Mouse (Mus musculus) granulocyte monocyte progenitor cell, adult 5-6 weeks (primary cell): Measurements from ENCODE around the gene Mymk. TPM values are rescaled to one million over a fixed set of nuclear protein-coding genes. Genes with fewer than 3 reads are reported as not detected.

ENCODE experiments used
- ATAC-seq: replicated peaks from 2 replicates; pipeline ENCODE4 v1.8.0; 2016; ENCODE audit warnings: mild to moderate bottlenecking, moderate TSS enrichment, inconsistent platforms; ENCODE audit not compliant: poor library complexity, severe bottlenecking
- total RNA-seq, 2 experiments: library from RNA; stranded (forward) in 1 of 2; stranded (reverse) in 1 of 2; fragments of 200-712, 200-1000 nt in 1 of 2; fragments of >200 nt in 1 of 2; fragmentation: Nextera tagmentation in 1 of 2; gene quantifications; 2 replicates each; pipeline ENCODE4 v1.2.3; 2014 to 2017

The Mymk gene
- total RNA-seq, 2 experiments from 2014 or later = not detected

- 0 out of 2 replicates have a peak, but pooled peaks have one; percentile 23 for ATAC-seq
Measured at GRCm38 (mm10) chr2:27039286-27039685, 32.7 kb downstream of the Mymk start.

DNA sequence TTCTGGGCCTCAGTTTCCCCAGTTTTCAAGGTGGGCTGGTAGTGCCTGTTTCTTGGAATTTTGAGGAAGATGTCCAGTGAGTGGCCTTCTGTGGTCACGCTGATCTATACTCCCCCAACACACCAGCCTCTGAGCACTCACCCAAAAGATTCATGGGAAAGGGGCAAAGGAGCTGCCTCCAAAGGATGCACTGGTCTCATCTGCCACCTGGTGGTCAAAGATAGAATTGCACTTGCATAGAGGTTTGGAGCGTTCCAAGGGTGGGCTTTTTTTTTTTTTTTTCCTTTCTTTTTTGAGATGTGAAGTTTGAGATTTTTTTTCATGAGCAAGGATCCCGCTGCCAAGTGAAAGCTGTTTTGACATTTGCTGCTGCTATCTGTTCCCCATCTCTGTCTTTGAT is 33.4 kb downstream of the Mymk start:
- ATAC-seq = peak; percentile 56

DNA sequence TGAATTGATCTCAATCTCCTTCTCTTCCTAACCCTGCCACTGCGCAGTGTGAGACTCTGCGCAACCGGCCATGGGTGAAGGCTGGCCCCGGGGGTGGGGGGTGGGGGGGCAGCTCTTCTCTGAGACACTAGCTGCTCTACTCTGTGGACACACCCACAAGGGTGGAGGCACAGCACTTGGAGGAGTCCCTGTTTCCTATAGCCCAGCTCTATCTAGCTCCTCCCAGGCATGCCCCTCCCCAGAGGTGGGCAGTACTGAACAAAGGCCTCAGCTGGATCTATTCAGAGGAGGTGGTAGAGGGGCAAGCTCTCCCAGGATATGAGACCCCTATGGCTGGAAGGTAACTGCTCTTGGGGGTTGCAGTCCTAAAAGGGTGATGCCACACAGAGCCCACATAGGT is 35.0 kb downstream of the Mymk start:
- ATAC-seq = no peak

DNA sequence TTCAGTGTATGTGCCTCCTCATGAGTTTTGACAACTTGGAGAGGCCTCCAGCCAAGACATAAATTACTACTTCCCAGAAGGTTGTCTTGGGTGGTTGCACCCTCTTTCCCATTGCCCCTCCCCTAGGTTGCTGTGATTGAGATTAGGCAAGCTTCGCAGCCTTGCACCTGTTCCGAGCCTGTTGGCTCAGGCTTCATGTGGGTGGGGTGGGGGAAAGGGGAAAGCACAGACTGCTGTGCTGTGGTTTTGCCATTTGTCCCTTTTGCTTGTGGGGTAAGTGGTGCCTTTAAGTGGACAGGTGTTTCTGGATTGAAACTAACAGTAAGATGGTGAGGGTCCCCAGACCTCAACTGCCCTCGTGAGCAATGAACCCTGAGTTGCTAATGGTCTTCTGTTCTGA is 36.0 kb downstream of the Mymk start:
- no peak for ATAC-seq

DNA sequence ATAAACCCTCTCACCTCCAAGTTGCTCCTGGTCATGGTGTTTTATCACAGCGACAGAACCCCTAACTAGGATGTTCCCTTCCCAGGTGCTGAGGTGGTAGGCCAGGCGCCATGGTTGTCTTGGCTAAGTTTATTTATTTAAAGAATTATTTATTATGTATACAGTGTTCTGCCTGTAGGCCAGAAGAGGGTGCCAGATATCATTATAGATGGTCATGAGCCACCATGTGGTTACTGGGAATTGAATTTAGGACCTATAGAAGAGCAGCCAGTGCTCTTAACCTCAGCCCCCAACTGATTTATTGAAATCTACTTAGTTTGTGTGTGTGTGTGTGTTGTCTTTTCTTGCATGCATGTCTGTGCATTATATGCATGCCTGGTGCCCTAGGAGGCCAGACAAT is 39.6 kb downstream of the Mymk start:
- ATAC-seq = no peak

GRCm38 (mm10) chr2:27028437-27029015 is 43.5 kb downstream of the Mymk start:
- peak; percentile 47 for ATAC-seq

DNA sequence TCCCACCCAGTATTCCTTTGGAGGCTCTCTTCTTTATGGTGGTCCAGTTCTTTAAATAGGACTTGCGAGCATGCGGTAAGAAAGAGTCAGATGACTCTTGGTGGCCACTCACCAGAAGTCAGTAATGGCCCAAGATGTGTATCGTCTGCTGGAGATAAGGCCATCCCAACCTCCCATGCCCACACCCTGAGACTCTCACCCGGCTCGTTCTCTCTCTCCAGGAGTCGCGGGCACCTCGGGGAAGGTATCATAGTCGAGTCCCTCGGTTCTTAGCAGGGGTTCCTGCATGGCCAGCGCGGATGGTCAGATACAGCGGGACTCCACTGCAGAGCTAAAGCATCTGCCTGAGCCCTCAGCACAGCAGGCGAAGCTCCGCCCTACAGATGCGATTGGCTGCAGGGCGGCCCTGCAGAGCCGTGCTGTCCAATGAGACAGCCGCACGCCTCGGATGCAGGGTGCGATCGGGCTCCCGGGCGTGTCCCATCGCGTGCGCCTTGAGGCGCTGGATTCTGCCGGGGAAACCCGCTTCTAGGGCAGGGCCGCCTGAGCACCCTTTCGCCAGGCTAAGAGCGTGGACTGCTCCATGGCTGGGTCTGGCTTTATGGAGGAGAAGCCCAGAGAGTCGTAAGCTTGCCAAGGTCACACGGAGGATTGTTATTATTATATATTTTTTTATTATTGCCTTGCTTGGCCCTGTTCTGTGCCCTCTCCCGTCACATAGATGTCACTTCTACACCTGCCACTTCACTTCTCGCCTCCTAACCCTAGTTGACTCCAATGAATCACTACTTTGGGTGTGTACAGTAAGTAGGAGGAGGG is 44.2 kb downstream of the Mymk start, which contains the start of gene Slc2a6:
TSS of gene Slc2a6 (minus strand) at position 381 of the 819 bp plus-strand sequence.
- peak; percentile 64 for ATAC-seq

DNA sequence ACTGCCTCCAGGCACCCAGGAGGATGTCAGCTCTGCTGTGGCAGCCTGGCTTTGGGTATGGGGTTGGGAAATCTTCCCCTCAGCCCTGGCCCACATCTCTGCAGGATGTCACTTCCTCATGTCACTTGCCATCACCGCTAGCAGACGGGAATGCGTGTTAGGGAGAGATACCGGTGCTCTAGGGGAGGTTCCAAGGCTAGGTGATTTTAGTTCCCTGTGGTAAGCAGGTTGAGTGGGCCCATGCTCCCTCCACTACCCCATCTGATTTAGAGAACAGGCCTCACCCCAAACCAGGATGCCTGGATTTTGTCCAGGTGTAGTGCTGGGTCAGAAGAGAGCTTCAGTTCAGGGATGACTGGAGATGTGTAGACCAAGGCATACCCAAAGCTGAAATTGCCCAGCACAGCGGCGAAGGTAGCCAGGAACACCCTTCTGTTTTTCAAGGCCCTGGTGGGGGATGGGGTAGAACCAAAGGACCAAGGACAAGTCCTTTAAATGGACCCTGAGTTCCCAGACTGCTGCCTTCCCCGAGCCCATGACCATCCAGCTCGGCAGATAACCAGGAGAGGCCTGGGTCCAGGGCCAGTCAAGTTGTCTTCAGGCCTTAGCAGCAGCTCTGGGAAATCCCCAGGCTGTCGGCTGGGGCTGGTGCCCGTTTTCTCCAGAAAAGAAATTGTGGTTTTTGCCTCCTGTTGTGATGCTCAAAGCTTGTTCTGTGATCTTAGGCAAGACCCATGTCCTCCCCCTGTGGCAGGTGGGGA is 44.9 kb downstream of the Mymk start:
- ATAC-seq = peak; percentile 51

DNA sequence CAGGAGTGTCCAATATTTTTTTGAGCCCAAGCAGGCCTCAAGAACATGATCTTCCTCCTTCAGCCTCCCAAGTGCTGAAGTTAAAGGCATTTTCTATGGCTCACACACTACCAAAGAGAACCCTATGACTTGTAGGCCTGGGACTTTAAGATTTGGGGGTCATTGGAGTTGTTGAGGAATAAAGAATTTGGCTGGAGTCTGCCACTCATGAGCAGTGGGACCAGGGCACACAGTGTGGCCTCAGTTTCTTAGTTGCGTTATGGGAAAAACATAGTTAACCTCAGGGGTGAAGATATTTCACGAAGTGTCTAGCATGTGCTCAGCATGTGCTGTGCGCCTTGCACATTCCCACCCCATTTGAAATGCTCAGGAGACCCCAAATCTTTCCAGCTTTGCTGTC is 45.6 kb downstream of the Mymk start:
- ATAC-seq = no peak

- peak; percentile 47 for ATAC-seq
Measured at GRCm38 (mm10) chr2:27025545-27025944, 46.4 kb downstream of the Mymk start.

GRCm38 (mm10) chr2:27024136-27024535 is 47.8 kb downstream of the Mymk start:
- ATAC-seq = no peak

GRCm38 (mm10) chr2:27022612-27023011 is 49.4 kb downstream of the Mymk start:
- no peak for ATAC-seq

- ATAC-seq = no peak
Measured at GRCm38 (mm10) chr2:27021103-27021502, 50.9 kb downstream of the Mymk start.

GRCm38 (mm10) chr2:27019530-27019929 is 52.4 kb downstream of the Mymk start:
- ATAC-seq = no peak

- peak; percentile 77 for ATAC-seq
Measured at GRCm38 (mm10) chr2:27017802-27018201, 54.2 kb downstream of the Mymk start.

Other genes with a start within 250 kb of the Mymk start
- not detected in 2 replicates for gene Abo, start 207.2 kb downstream of the Mymk start, total RNA-seq (2014; fragmentation: Nextera tagmentation)
- not detected in 2 replicates for gene Abo, start 207.2 kb downstream of the Mymk start, total RNA-seq (2017)
- gene Surf6, start 169.3 kb downstream of the Mymk start, total RNA-seq (2014; fragmentation: Nextera tagmentation) = 21.7 and 22.5 TPM in 2 replicates
- gene Surf6, start 169.3 kb downstream of the Mymk start, total RNA-seq (2017) = 53.0 and 55.7 TPM in 2 replicates
- 16.7 and 17.4 TPM in 2 replicates for gene Med22, start 161.5 kb downstream of the Mymk start, total RNA-seq (2014; fragmentation: Nextera tagmentation)
- gene Med22, start 161.5 kb downstream of the Mymk start, total RNA-seq (2017) = 17.2 and 19.0 TPM in 2 replicates
- gene Rpl7a, start 161.4 kb downstream of the Mymk start, total RNA-seq (2014; fragmentation: Nextera tagmentation) = 2,412 and 2,423 TPM in 2 replicates
- 2,233 and 2,391 TPM in 2 replicates for gene Rpl7a, start 161.4 kb downstream of the Mymk start, total RNA-seq (2017)
- 42.8 and 48.8 TPM in 2 replicates for gene Surf2, start 155.8 kb downstream of the Mymk start, total RNA-seq (2014; fragmentation: Nextera tagmentation)
- 72.9 and 77.2 TPM in 2 replicates for gene Surf2, start 155.8 kb downstream of the Mymk start, total RNA-seq (2017)
- 46.4 and 74.7 TPM in 2 replicates for gene Surf1, start 155.6 kb downstream of the Mymk start, total RNA-seq (2014; fragmentation: Nextera tagmentation)
- gene Surf1, start 155.6 kb downstream of the Mymk start, total RNA-seq (2017) = 40.0 and 75.4 TPM in 2 replicates
- gene Surf4, start 138.3 kb downstream of the Mymk start, total RNA-seq (2014; fragmentation: Nextera tagmentation) = 177 and 217 TPM in 2 replicates
- 107 and 110 TPM in 2 replicates for gene Surf4, start 138.3 kb downstream of the Mymk start, total RNA-seq (2017)
- 2.2 and 2.9 TPM in 2 replicates for gene Stkld1, start 138.1 kb downstream of the Mymk start, total RNA-seq (2014; fragmentation: Nextera tagmentation)
- 0.09 TPM in 1 of 2 replicates, not detected in the other for gene Stkld1, start 138.1 kb downstream of the Mymk start, total RNA-seq (2017)
- 42.4 and 47.6 TPM in 2 replicates for gene Rexo4, start 107.8 kb downstream of the Mymk start, total RNA-seq (2014; fragmentation: Nextera tagmentation)
- gene Rexo4, start 107.8 kb downstream of the Mymk start, total RNA-seq (2017) = 75.2 and 84.7 TPM in 2 replicates
- not detected in 2 replicates for gene Adamts13, start 98.8 kb downstream of the Mymk start, total RNA-seq (2014; fragmentation: Nextera tagmentation)
- 0.04 TPM in 1 of 2 replicates, not detected in the other for gene Adamts13, start 98.8 kb downstream of the Mymk start, total RNA-seq (2017)
- gene Cacfd1, start 62.3 kb downstream of the Mymk start, total RNA-seq (2014; fragmentation: Nextera tagmentation) = 15.5 and 18.8 TPM in 2 replicates
- 1.6 and 3.5 TPM in 2 replicates for gene Cacfd1, start 62.3 kb downstream of the Mymk start, total RNA-seq (2017)
- 4.6 and 7.5 TPM in 2 replicates for gene Slc2a6, start 44.2 kb downstream of the Mymk start, total RNA-seq (2014; fragmentation: Nextera tagmentation)
- 2.6 and 4.0 TPM in 2 replicates for gene Slc2a6, start 44.2 kb downstream of the Mymk start, total RNA-seq (2017)
- gene Adamtsl2, start 7.2 kb upstream of the Mymk start, total RNA-seq (2014; fragmentation: Nextera tagmentation) = not detected in 2 replicates
- gene Adamtsl2, start 7.2 kb upstream of the Mymk start, total RNA-seq (2017) = not detected in 2 replicates
- gene Fam163b, start 70.3 kb upstream of the Mymk start, total RNA-seq (2014; fragmentation: Nextera tagmentation) = not detected in 2 replicates
- not detected in 2 replicates for gene Fam163b, start 70.3 kb upstream of the Mymk start, total RNA-seq (2017)
- gene Dbh, start 93.1 kb upstream of the Mymk start, total RNA-seq (2014; fragmentation: Nextera tagmentation) = not detected in 2 replicates
- gene Dbh, start 93.1 kb upstream of the Mymk start, total RNA-seq (2017) = not detected in 2 replicates
- gene Sardh, start 176.2 kb upstream of the Mymk start, total RNA-seq (2014; fragmentation: Nextera tagmentation) = not detected in 2 replicates
- gene Sardh, start 176.2 kb upstream of the Mymk start, total RNA-seq (2017) = 0.82 TPM in 1 of 2 replicates, not detected in the other